Mouse (Mus musculus) megakaryocyte, embryonic 14.5 days (primary cell): ENCODE measurements at regions not wholly inside any gene's neighbourhood (a gene's known extent, or its start where the extent isn't known, plus 50 kb on each side); places are given as distances from the start of the nearest gene placed in this dataset.

Experiments used
- FLI1 ChIP-seq: IDR thresholded peaks from 2 replicates; pipeline ENCODE4 v1.6.1; 2012; ENCODE audit warnings: low read length, inconsistent platforms, mixed read lengths
- GATA1 ChIP-seq: IDR thresholded peaks from 3 replicates; pipeline ENCODE4 v1.6.1; 2012; ENCODE audit warnings: mixed read lengths, low read length, inconsistent platforms, borderline replicate concordance

GRCm38 (mm10) chr13:52352576-52352975, 178.5 kb downstream of the Diras2 start:
- TF ChIP-seq GATA1 (no peak), FLI1 (no peak)
